Mouse (Mus musculus) adrenal gland, postnatal 10 days (tissue): ENCODE measurements around the gene Gosr2. TPM values are rescaled to one million over a fixed set of nuclear protein-coding genes. Genes with fewer than 3 reads are reported as not detected.

Experiments used
- DNase-seq: peaks from one replicate; pipeline ENCODE4 v3.0.0; 2021; ENCODE audit warnings: mixed read lengths
- total RNA-seq, 2 experiments: library from RNA; stranded (reverse); gene quantifications; 2 replicates each; pipeline ENCODE4 v1.2.3; 2021

The Gosr2 gene
- total RNA-seq, 2 experiments from 2014 or later, result 64.3 to 72.7 TPM

GRCm38 (mm10) chr11:103691036-103691435 is 6.7 kb downstream of the Gosr2 start:
- no peak for DNase-seq

- no peak for DNase-seq
Measured at GRCm38 (mm10) chr11:103688980-103689378, 8.7 kb downstream of the Gosr2 start.

GRCm38 (mm10) chr11:103688271-103688979 is 9.3 kb downstream of the Gosr2 start:
- no peak for DNase-seq

- DNase-seq, result no peak
Measured at GRCm38 (mm10) chr11:103686706-103687105, 11.0 kb downstream of the Gosr2 start.

- peak; percentile 47 for DNase-seq
Measured at GRCm38 (mm10) chr11:103685261-103685736, 12.4 kb downstream of the Gosr2 start.

- peak; percentile 73 for DNase-seq
Measured at GRCm38 (mm10) chr11:103683667-103684334, 13.9 kb downstream of the Gosr2 start.

- DNase-seq, result peak; percentile 77
Measured at GRCm38 (mm10) chr11:103677042-103677441, 20.7 kb downstream of the Gosr2 start.

GRCm38 (mm10) chr11:103675556-103675955 is 22.1 kb downstream of the Gosr2 start:
- peak; percentile 58 for DNase-seq

GRCm38 (mm10) chr11:103666907-103667426 is 30.7 kb downstream of the Gosr2 start:
- no peak for DNase-seq

GRCm38 (mm10) chr11:103666181-103666906 is 31.4 kb downstream of the Gosr2 start:
- peak; percentile 66 for DNase-seq

- DNase-seq, result no peak
Measured at GRCm38 (mm10) chr11:103665695-103666094, 32.0 kb downstream of the Gosr2 start.

- DNase-seq, result no peak
Measured at GRCm38 (mm10) chr11:103663119-103663518, 34.6 kb downstream of the Gosr2 start.

- DNase-seq, result no peak
Measured at GRCm38 (mm10) chr11:103662546-103662945, 35.2 kb downstream of the Gosr2 start.

- no peak for DNase-seq
Measured at GRCm38 (mm10) chr11:103661863-103662262, 35.8 kb downstream of the Gosr2 start.

- no peak for DNase-seq
Measured at GRCm38 (mm10) chr11:103658189-103658588, 39.5 kb downstream of the Gosr2 start.

GRCm38 (mm10) chr11:103656520-103656919 is 41.2 kb downstream of the Gosr2 start:
- DNase-seq, result peak; percentile 78

- no peak for DNase-seq
Measured at GRCm38 (mm10) chr11:103653359-103653965, 44.2 kb downstream of the Gosr2 start.

GRCm38 (mm10) chr11:103651426-103651825 is 46.3 kb downstream of the Gosr2 start:
- no peak for DNase-seq

- DNase-seq, result no peak
Measured at GRCm38 (mm10) chr11:103649983-103650493, 47.7 kb downstream of the Gosr2 start.

- peak; percentile 12 for DNase-seq
Measured at GRCm38 (mm10) chr11:103649301-103649982, 48.3 kb downstream of the Gosr2 start, which contains the start of gene Rprml. Rprml (plus strand) TSS chr11:103649570.

GRCm38 (mm10) chr11:103648656-103649055 is 49.0 kb downstream of the Gosr2 start:
- DNase-seq, result no peak
